Mouse (Mus musculus): ENCODE results near the gene Zfp120. TPM values are rescaled to one million over a fixed set of nuclear protein-coding genes. Genes with fewer than 3 reads are reported as not detected.
"Not testable (repeated sequence)": the region's sequence is repeated elsewhere in the genome, so short reads cannot be mapped to it uniquely, and the experiment has no call there.

Zfp120 gene
- polyA plus RNA-seq (2015; fragmentation: Nextera tagmentation; extraction: Ambion mirVana): 10.4 and 11.5 TPM in 2 replicates

DNA sequence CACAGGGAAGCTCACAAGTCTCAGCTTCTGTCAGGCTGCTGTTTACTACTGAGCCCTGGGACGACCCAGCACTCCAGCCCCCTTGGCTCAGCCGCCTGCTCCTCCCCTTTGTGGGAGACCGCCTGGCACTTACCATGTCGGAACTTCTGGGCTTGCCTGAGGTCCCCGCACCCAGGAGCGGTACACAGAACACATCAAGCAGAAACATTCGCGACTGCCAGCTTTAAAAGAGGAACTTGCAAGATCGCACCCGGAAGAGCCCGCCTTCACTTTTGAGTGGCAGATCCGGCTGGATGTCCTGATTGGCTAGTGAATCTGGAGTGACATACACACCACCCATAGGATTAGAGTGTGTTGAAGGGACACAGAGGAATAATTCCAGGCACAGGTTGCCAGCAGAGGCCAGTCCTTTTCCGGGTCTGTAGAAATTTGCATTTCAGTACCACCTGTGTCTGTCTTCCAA lies at the start of gene Zfp120:
Zfp120 (minus strand) TSS at position 274 of the 463 bp plus-strand sequence.
- H3K4me3 ChIP-seq (replicated peaks): peak within 1 kb of the TSS; percentile 76
- H3K4me1 ChIP-seq: peaks cover 9% of the 10 kb centered on the region
- under 1% methylated on average over 13 of the region's 13 CpGs for WGBS

DNA sequence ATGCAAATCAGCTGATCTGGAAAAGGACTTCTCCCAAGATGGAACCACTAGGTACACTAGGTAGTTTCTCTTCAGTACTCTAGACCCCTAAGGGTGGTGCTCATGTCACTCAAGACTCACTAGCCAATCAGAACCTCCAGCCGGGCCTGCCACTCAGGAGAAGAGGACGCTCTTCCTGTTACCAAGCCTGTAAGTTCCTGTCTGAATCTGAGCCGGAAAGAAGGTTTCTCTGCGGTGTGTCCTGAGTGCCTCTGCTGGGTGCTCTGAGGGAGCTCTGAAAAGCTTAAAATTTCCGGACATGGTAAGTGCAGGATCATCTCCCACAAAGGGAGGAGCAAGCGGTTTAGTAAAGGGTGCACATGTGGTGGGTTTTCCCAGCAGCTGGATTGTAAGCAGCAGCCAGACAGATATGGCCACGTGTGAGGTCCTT lies 45.1 kb upstream of the Zfp120 start, which contains the start of gene Gm14139:
Gm14139 (plus strand) TSS at position 186 of the 430 bp plus-strand sequence.
- WGBS: 75% methylated on average over 7 of the region's 7 CpGs
- not testable (repeated sequence) for H3K4me3 ChIP-seq (replicated peaks); ATAC-seq (ENCODE audit: low FRiP score); H3K27me3 ChIP-seq (replicated peaks); H3K9ac ChIP-seq (replicated peaks); H3K36me3 ChIP-seq; H3K4me1 ChIP-seq; H3K4me2 ChIP-seq; H3K9me3 ChIP-seq (replicated peaks); H3K27ac ChIP-seq (replicated peaks)

More for the DNA sequence above, at the start of gene Zfp120:
- peak within 1 kb of the TSS; percentile 82 for H3K27ac ChIP-seq (replicated peaks)
- peak within 1 kb of the TSS; percentile 78 for H3K9ac ChIP-seq (replicated peaks)
- no peaks in the 10 kb centered on the region for H3K9me3 ChIP-seq (replicated peaks)
- peaks cover 24% of the 10 kb centered on the region for H3K36me3 ChIP-seq
- ATAC-seq (ENCODE audit: low FRiP score): peak; percentile 100
- no peaks in the 10 kb centered on the region for H3K27me3 ChIP-seq (replicated peaks)
- H3K4me2 ChIP-seq: peak within 1 kb of the TSS; percentile 63

DNA sequence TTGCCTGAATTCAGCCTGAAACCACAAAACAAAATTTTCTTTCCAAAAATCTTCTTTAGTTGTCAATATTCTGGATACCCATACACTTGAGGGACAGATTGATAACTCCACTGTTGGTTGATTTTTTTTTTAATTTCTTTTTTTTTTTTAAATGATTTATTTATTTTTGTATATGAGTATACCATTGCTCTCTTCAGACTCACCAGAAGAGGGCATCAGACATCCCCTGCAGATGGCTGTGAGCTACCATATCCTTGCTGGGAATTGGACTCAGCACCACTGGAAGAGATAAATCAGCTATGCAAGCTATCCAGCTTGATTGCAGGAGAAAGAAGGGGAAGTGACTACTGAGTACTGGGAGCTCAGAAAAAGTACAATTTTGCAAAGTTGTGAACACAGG lies 44.5 kb upstream of the Zfp120 start:
- not testable (repeated sequence) for H3K27ac ChIP-seq (replicated peaks); H3K9me3 ChIP-seq (replicated peaks); H3K4me2 ChIP-seq; H3K4me3 ChIP-seq (replicated peaks); H3K27me3 ChIP-seq (replicated peaks); H3K9ac ChIP-seq (replicated peaks); H3K36me3 ChIP-seq; ATAC-seq (ENCODE audit: low FRiP score); H3K4me1 ChIP-seq

DNA sequence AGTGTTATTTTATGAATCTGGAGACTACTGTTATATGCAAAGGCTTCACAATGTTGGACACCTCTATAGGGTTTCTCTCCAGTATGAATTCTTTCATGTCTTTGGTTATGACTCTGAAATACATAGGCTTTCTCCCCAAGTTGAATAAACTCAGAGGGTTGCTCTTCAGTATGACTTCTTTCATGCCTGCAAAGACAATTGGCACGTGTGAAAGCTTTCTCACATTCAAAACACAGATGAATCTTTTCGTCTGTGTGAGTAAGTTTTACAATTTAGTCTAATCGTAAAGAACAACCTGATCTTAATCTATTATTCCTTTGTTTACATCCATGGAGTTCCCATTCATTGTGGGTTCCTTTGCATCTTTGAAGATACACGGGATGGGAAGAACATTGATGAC lies 43.1 kb upstream of the Zfp120 start, which contains the start of gene Gm10770:
Gm10770 (minus strand) TSS at position 101 of the 400 bp plus-strand sequence.
- not testable (repeated sequence) for H3K9me3 ChIP-seq (replicated peaks); H3K27me3 ChIP-seq (replicated peaks); H3K4me1 ChIP-seq; H3K4me3 ChIP-seq (replicated peaks); ATAC-seq (ENCODE audit: low FRiP score); H3K36me3 ChIP-seq; H3K9ac ChIP-seq (replicated peaks); H3K4me2 ChIP-seq; H3K27ac ChIP-seq (replicated peaks)
- WGBS: 81% methylated on average over 4 of the region's 4 CpGs

DNA sequence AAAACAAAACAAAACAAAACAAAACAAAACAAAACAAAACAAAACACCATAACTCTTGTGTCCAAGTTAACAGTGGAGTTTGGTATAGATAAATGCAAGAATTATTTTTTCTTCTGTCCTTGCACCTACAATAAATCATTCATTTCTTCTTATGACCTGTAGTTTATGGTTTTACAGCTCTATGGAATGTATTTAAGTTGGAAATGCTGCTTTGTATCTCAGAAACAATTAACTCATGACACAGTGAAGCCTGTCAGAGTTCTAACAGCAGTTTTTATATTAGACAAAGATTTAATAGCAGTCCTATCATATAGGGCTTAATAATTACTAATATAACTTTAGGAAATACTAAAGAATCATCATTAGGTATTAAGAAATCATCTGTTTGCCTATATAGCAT lies 37.3 kb upstream of the Zfp120 start:
- Histone ChIP-seq H3K4me1 (no peaks in the 10 kb centered on the region), H3K9me3 (replicated peaks) (no peaks in the 10 kb centered on the region; the same call in 1 of the 2 replicates), H3K9ac (replicated peaks) (no peak overlapping the region), H3K4me3 (replicated peaks) (no peak overlapping the region), H3K36me3 (no peaks in the 10 kb centered on the region), H3K27me3 (replicated peaks) (no peaks in the 10 kb centered on the region), H3K27ac (replicated peaks) (no peak overlapping the region), H3K4me2 (no peak overlapping the region)
- ATAC-seq (ENCODE audit: low FRiP score): no peak

DNA sequence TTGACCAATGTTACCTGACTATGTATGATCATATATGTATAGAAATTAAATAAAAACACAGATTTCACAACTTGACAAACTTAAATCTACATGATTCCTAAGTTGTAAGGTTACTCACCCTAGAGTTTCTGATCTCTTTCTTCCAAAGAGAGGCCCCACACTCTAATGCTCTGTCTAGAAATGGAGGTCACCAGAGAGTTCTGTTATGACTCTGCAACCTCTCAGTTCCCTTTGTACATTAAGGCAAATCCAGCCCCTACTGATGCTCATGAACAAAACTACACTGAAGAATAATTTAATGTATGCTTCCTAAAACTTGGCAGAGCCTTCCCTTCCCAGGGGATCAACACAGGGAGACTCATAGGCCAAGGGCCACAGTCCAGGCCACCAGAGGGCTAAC lies 30.2 kb upstream of the Zfp120 start:
- Histone ChIP-seq H3K4me3 (replicated peaks) (no peak overlapping the region), H3K4me1 (no peaks in the 10 kb centered on the region), H3K27me3 (replicated peaks) (no peaks in the 10 kb centered on the region), H3K4me2 (no peak overlapping the region), H3K9me3 (replicated peaks) (no peaks in the 10 kb centered on the region), H3K36me3 (no peaks in the 10 kb centered on the region), H3K27ac (replicated peaks) (no peak overlapping the region), H3K9ac (replicated peaks) (no peak overlapping the region)
- ATAC-seq (ENCODE audit: low FRiP score): no peak

DNA sequence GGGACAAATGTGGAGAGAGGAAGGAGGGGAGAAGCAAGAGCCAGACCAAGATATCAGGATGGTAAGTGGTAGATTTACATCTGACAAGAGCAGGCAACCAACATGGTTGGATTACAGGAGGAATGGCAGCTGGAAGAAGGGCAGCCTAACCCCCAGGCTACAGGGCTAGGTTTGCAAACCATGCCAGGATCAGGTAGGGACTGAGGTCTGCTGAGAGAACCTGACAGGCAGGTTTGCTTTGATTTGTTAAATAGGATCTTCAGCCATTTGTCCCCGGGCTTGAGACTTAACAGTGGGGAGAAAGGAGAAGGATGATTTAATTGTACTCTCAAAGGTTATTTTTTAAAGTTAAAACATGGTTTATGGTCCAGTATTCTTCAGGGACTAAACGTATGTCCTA lies 3.7 kb downstream of the Zfp120 start:
- Histone ChIP-seq H3K9ac (replicated peaks) (no peak overlapping the region), H3K27me3 (replicated peaks) (no peaks in the 10 kb centered on the region), H3K4me2 (no peak overlapping the region), H3K9me3 (replicated peaks) (peaks cover 10% of the 10 kb centered on the region; the same call in 1 of the 2 replicates), H3K4me3 (replicated peaks) (no peak overlapping the region), H3K36me3 (peaks cover 45% of the 10 kb centered on the region), H3K27ac (replicated peaks) (no peak overlapping the region), H3K4me1 (peaks cover 9% of the 10 kb centered on the region)
- whole genome bisulfite sequencing: 88% methylated on average over 2 of the region's 2 CpGs
- no peak for ATAC-seq (ENCODE audit: low FRiP score)

DNA sequence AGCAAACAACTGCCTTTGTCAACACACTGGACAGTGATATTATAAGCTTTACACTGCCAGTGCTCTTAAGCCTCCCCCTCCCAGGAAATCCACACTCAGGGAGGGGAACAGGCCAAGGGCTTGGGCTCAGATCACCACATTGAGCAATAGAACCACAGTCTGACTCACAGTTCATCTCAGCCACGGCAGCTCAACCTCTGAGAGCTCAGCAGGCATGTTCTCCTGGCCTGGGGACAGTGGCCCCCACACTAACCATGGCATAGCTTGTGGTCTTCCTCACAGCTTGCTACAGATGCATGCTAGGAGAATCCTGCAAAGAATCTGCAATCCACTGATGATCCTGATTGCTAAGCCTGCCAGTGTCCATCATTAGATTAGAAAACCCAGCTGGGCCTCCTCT lies 4.5 kb downstream of the Zfp120 start:
- not testable (repeated sequence) for ATAC-seq (ENCODE audit: low FRiP score)
- peaks cover 46% of the 10 kb centered on the region for H3K36me3 ChIP-seq
- 96% methylated on average over 1 of the region's 1 CpGs for WGBS

DNA sequence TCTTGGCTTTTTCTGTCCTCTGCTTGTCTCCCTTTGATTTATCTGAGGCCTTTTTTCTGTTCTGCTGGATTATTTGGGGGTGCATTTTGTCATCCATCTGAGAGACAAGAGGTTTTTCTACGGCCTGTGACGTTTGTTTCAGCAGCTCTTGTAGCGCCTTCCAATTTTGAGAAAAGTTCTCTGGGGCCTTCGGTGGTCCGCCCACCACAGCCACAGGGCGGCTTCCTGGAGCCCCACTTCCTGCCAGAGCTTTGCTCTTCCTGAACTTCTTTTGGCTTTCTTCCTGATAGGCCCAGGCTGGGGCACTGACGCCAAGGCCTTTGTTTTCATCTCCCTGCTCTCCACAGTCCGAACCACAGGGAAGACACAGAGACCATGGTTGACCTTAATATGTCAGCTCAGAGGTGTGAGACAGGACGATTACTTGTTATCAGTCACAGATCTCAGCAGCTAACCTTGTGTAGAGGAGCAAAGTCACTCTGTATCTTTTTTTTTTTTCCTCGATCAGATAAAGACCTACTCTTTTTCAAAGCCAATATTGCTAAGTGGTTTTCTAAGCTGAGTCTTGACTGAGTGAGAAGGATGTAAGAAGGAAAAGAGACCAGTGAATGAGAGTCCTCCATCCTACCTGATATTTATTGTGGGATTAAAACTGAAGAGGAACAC lies 25.1 kb downstream of the Zfp120 start:
- no peak for ATAC-seq (ENCODE audit: low FRiP score)
- no peak overlapping the region for H3K9ac ChIP-seq (replicated peaks)
- peaks cover 29% of the 10 kb centered on the region for H3K36me3 ChIP-seq
- H3K27ac ChIP-seq (replicated peaks): no peak overlapping the region
- no peaks in the 10 kb centered on the region for H3K27me3 ChIP-seq (replicated peaks)
- H3K4me2 ChIP-seq: no peak overlapping the region
- H3K9me3 ChIP-seq (replicated peaks): peaks cover 17% of the 10 kb centered on the region; the same call in 1 of the 2 replicates
- H3K4me1 ChIP-seq: no peaks in the 10 kb centered on the region
- no peak overlapping the region for H3K4me3 ChIP-seq (replicated peaks)
- WGBS: 94% methylated on average over 10 of the region's 10 CpGs

More for the DNA sequence above, 4.5 kb downstream of the Zfp120 start:
- not testable (repeated sequence) for H3K27ac ChIP-seq (replicated peaks); H3K4me3 ChIP-seq (replicated peaks); H3K9ac ChIP-seq (replicated peaks); H3K4me1 ChIP-seq; H3K4me2 ChIP-seq; H3K27me3 ChIP-seq (replicated peaks)
- H3K9me3 ChIP-seq (replicated peaks): peaks cover 11% of the 10 kb centered on the region

DNA sequence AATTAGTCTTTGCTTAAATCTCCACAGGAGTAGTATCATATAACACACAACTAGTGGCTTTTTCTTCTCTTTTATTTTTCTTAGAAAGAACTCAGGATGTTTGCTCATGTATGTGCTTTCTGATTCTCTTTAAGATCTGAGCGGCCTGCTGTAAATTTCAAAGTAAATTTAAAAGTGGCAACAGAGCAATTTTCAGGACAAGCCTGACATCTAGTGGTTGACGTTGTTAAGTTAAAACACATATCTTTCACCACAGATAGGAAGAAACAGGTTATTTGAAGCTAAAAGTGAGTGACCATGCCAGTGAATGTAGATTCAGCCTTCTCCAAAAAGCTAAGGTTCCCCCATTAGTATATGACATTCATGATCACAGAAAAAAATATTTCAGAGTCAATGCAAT lies 36.9 kb downstream of the Zfp120 start:
- H3K4me1 ChIP-seq; H3K27me3 ChIP-seq (replicated peaks); H3K27ac ChIP-seq (replicated peaks); H3K9ac ChIP-seq (replicated peaks); H3K9me3 ChIP-seq (replicated peaks); H3K4me3 ChIP-seq (replicated peaks); H3K4me2 ChIP-seq; H3K36me3 ChIP-seq: not testable (repeated sequence)
- peak; percentile 66 for ATAC-seq (ENCODE audit: low FRiP score)
- 15% methylated on average over 2 of the region's 2 CpGs for WGBS

All from neural tube, embryonic 15.5 days (tissue).